Mouse (Mus musculus): ENCODE measurements at regions not wholly inside any gene's neighbourhood (a gene's known extent, or its start where the extent isn't known, plus 50 kb on each side); places are given as distances from the start of the nearest gene placed in this dataset.
A peak's percentile ranks its signal among the peaks of the same experiment; 100 is the strongest.

GRCm38 (mm10) chr11:20882756-20883155, 51.9 kb upstream of the Lgalsl start:
- no peak for ATAC-seq (replicated peaks; ENCODE audit: low read depth, poor library complexity, severe bottlenecking)

- no peak for ATAC-seq (replicated peaks; ENCODE audit: low read depth, poor library complexity, severe bottlenecking)
Observed at GRCm38 (mm10) chr11:20883907-20884306, 53.1 kb upstream of the Lgalsl start.

DNA sequence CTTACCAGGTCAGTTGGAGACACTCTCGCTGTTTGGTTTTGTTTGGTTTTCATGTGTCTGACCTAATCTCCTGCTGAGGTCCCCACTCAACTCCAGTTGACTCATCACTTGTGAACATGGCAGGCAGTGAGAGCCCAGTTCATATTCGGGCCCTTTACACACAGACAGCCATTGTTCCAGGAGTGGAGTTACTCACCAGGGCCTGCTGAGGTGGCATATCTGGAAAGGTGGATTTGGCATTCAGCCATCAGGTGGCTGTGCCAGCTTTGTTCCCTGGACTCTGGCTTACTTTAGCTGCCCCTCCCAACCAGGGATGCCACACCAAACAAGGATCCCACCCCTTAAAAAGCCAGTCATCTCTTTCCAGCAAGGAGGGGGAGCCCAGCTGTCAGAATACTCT, 56.2 kb upstream of the Lgalsl start:
- no peak for ATAC-seq (replicated peaks; ENCODE audit: low read depth, poor library complexity, severe bottlenecking)

- ATAC-seq (replicated peaks; ENCODE audit: low read depth, poor library complexity, severe bottlenecking): 0 out of 2 replicates have a peak, but pooled peaks have one; percentile 25
Observed at GRCm38 (mm10) chr11:20890479-20890878, 59.6 kb upstream of the Lgalsl start.

- no peak for ATAC-seq (replicated peaks; ENCODE audit: low read depth, poor library complexity, severe bottlenecking)
Observed at GRCm38 (mm10) chr11:20891711-20892110, 60.9 kb upstream of the Lgalsl start.

GRCm38 (mm10) chr11:20896277-20897123, 65.6 kb upstream of the Lgalsl start:
- ATAC-seq (replicated peaks; ENCODE audit: low read depth, poor library complexity, severe bottlenecking): peak; percentile 92

DNA sequence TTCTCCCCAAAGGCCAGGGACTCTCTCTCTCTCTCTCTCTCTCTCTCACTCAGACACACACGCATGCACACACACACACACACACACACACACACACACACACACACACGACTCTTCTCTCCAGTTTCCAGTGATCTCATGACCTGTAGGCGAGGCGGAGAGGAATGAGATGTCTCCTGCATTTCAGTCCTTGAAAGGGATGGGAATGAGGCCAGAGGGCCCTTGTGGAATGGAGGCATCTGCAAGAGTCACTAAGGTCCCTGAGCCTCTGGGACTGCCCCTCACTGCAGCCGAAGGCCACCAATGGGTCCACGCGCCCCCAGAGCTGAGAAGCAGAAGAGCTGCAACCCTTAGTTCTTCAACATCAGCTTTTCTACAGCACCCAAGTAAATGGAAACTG, 66.6 kb upstream of the Lgalsl start:
- no peak for ATAC-seq (replicated peaks; ENCODE audit: low read depth, poor library complexity, severe bottlenecking)

DNA sequence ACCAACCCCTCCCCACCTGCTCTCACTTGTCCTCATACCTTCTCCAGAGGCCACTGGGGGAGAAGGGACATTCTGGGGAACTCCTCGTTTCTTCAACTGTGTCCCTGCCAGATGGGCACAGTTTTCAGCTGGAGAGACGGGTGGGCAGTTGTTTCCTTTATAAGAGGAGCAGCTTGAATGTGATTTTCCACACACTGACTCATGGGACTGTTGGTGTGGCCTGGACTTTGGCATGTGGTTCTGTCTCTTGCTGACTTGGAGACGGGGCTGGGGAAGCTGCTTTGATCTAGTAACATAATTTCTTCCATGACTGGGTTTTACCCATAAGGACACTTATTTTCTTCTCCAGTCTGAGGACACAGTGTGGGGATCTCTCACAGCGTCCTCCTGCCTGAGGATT, 67.7 kb upstream of the Lgalsl start:
- ATAC-seq (replicated peaks; ENCODE audit: low read depth, poor library complexity, severe bottlenecking): no peak

DNA sequence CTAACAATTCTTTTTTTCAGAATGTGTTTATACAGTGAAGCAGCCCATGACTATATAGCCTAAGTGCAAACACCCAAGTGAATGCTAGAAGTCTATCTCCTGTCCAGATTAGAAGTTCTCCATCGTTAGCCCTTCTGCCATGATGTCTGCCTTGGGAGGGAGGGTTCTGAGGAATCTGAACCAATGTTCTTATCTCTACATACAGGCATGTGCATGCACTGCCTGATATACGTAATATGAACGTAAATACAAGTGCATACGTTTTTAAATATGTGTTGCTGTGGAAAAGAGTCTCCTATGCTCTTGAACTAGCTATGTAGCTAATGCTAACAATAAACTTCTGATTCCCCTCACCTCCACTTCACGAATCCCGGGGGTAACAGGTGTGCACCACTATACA, 68.9 kb upstream of the Lgalsl start:
- ATAC-seq (replicated peaks; ENCODE audit: low read depth, poor library complexity, severe bottlenecking): no peak

GRCm38 (mm10) chr11:20902001-20902400, 71.1 kb upstream of the Lgalsl start:
- no peak for ATAC-seq (replicated peaks; ENCODE audit: low read depth, poor library complexity, severe bottlenecking)

DNA sequence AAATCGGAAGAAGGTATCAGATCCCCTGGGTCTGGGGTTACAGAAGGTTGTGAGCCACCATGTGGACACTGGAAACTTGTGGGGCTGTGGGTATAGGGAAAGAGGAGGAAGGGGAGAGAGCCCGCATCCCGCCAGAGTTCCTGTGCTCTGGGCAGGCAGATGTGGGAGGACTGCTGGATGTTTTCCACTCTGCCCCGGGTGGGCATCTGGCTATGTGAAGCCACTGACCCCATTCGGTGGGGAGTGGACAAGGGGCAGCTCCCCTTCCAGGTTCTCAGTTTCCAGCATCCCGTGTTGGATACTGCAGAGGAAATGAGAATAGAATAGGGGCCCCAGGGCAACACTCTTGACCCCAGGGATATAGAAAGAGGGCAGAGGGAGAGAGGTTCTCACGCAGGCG, 72.1 kb upstream of the Lgalsl start:
- ATAC-seq (replicated peaks; ENCODE audit: low read depth, poor library complexity, severe bottlenecking): no peak

GRCm38 (mm10) chr11:20907996-20908395, 77.1 kb upstream of the Lgalsl start:
- no peak for ATAC-seq (replicated peaks; ENCODE audit: low read depth, poor library complexity, severe bottlenecking)

DNA sequence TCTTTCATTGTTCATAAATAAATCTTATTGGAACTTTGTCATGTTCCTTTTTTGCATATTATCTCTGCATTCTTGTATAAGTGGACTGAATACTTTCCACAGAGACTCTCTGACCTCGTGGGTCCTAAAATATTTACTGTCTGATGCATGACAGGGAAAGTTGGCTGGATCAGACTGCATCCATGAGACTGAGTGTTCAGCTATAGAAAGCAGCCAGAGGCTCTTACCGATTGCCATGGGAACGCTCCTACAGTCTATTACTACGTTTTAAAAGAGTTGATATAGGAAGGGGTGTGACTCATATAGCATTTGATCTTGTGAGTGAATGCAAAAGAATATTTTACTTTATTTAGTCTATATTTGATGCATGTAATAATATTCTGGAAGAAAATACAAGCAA, 77.6 kb upstream of the Lgalsl start:
- ATAC-seq (replicated peaks; ENCODE audit: low read depth, poor library complexity, severe bottlenecking): no peak

DNA sequence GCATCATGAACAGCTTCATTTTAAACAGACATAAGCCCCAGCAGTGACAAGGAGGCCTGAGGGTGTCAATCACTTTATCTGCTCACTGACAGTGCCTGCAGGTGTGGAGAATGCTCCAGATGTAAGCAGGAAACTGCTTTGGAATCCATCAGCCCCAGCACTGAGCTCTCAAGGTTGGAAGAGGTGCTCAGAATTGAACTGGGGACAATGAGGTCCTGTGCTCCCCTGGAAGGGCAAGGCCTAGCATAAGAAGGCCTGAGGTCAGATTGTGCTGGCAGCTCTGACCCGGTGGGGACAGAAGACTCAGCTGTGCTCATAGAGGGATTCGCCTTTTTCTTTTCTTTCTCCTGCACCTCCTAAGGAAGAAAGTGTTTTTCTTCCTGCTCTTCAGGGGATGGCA, 82.2 kb upstream of the Lgalsl start:
- ATAC-seq (replicated peaks; ENCODE audit: low read depth, poor library complexity, severe bottlenecking): no peak

GRCm38 (mm10) chr11:20913598-20914296, 82.9 kb upstream of the Lgalsl start:
- ATAC-seq (replicated peaks; ENCODE audit: low read depth, poor library complexity, severe bottlenecking): peak; percentile 72

- ATAC-seq (replicated peaks; ENCODE audit: low read depth, poor library complexity, severe bottlenecking): no peak
Observed at GRCm38 (mm10) chr11:20914297-20914997, 83.6 kb upstream of the Lgalsl start.

DNA sequence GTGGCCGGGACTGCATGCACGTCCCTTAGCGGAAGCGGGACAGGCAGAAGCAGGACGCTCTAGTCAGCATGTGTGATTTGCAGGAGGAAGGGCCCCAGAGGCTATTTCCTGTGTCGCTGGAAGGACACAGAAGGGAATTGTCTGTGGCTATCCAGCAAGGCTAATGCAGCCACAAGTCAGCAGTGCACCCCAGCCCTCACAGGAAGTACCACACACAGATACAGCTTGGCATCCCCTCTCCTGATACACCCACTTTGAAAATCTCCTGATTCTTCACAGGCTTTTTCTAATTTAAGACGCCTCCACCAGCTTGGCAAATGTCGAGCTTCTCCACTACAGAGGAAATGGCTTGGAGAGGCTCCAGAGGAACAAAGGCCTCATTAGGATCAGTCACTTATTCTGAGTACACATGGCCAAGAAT, 84.3 kb upstream of the Lgalsl start:
- peak; percentile 48 for ATAC-seq (replicated peaks; ENCODE audit: low read depth, poor library complexity, severe bottlenecking)

GRCm38 (mm10) chr11:20915687-20916432, 85.0 kb upstream of the Lgalsl start:
- no peak for ATAC-seq (replicated peaks; ENCODE audit: low read depth, poor library complexity, severe bottlenecking)

GRCm38 (mm10) chr11:20916473-20916911, 85.6 kb upstream of the Lgalsl start:
- ATAC-seq (replicated peaks; ENCODE audit: low read depth, poor library complexity, severe bottlenecking): peak; percentile 50; the same call in 1 of the 2 replicates

DNA sequence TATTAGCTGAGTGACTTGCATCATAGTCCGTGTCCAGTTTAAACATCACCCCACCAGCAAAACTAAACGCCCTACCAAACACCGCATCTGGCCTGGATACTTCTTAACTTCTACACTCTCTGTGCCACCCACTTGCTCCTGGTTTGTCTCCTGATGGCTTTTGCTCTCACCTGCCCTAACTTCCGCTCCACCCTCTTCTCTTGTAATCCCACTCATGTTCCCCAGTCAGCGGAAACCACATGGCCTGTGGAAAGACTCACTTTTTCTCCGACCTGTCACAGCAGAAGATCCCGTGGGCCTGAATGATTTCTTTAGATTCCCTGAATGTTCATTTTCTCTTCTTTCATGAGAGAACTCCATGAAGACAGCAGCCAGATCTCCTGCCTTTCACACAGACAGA, 86.1 kb upstream of the Lgalsl start:
- no peak for ATAC-seq (replicated peaks; ENCODE audit: low read depth, poor library complexity, severe bottlenecking)
